Mouse (Mus musculus) WW6 (cell line): Measurements from ENCODE around the gene Ssbp2.

Experiments
- DNase-seq: peaks from one replicate; pipeline ENCODE4 v3.0.0-alpha.2; 2013; ENCODE audit warnings: low read depth, low spot score

Gene Ssbp2

GRCm38 (mm10) chr13:91461711-91462351 is 1.7 kb downstream of the Ssbp2 start:
- DNase-seq, result no peak

GRCm38 (mm10) chr13:91462395-91462794 is 2.3 kb downstream of the Ssbp2 start:
- DNase-seq, result no peak

- no peak for DNase-seq
Observed at GRCm38 (mm10) chr13:91462893-91463481, 2.9 kb downstream of the Ssbp2 start.

GRCm38 (mm10) chr13:91465002-91465715 is 5.1 kb downstream of the Ssbp2 start:
- DNase-seq, result no peak

GRCm38 (mm10) chr13:91471566-91471965 is 11.5 kb downstream of the Ssbp2 start:
- no peak for DNase-seq

- DNase-seq, result no peak
Observed at GRCm38 (mm10) chr13:91471980-91472379, 11.9 kb downstream of the Ssbp2 start.

- no peak for DNase-seq
Observed at GRCm38 (mm10) chr13:91473527-91473926, 13.4 kb downstream of the Ssbp2 start.

GRCm38 (mm10) chr13:91474027-91474426 is 13.9 kb downstream of the Ssbp2 start:
- DNase-seq, result no peak

GRCm38 (mm10) chr13:91475888-91476287 is 15.8 kb downstream of the Ssbp2 start:
- DNase-seq, result no peak

GRCm38 (mm10) chr13:91476596-91477100 is 16.6 kb downstream of the Ssbp2 start:
- DNase-seq, result no peak

GRCm38 (mm10) chr13:91478011-91478410 is 17.9 kb downstream of the Ssbp2 start:
- no peak for DNase-seq

GRCm38 (mm10) chr13:91484303-91484702 is 24.2 kb downstream of the Ssbp2 start:
- DNase-seq, result no peak

GRCm38 (mm10) chr13:91492133-91492532 is 32.0 kb downstream of the Ssbp2 start:
- DNase-seq, result no peak

- no peak for DNase-seq
Observed at GRCm38 (mm10) chr13:91497055-91497454, 37.0 kb downstream of the Ssbp2 start.

- no peak for DNase-seq
Observed at GRCm38 (mm10) chr13:91501735-91502134, 41.7 kb downstream of the Ssbp2 start.

GRCm38 (mm10) chr13:91502642-91503373 is 42.7 kb downstream of the Ssbp2 start:
- no peak for DNase-seq

- no peak for DNase-seq
Observed at GRCm38 (mm10) chr13:91508991-91509390, 48.9 kb downstream of the Ssbp2 start.

GRCm38 (mm10) chr13:91509467-91509866 is 49.4 kb downstream of the Ssbp2 start:
- no peak for DNase-seq

- no peak for DNase-seq
Observed at GRCm38 (mm10) chr13:91514979-91515378, 54.9 kb downstream of the Ssbp2 start.

GRCm38 (mm10) chr13:91520073-91520750 is 60.1 kb downstream of the Ssbp2 start:
- DNase-seq, result no peak

- DNase-seq, result no peak
Observed at GRCm38 (mm10) chr13:91520968-91521367, 60.9 kb downstream of the Ssbp2 start.
